Mouse (Mus musculus): Measurements from ENCODE around the gene Chl1.

DNA sequence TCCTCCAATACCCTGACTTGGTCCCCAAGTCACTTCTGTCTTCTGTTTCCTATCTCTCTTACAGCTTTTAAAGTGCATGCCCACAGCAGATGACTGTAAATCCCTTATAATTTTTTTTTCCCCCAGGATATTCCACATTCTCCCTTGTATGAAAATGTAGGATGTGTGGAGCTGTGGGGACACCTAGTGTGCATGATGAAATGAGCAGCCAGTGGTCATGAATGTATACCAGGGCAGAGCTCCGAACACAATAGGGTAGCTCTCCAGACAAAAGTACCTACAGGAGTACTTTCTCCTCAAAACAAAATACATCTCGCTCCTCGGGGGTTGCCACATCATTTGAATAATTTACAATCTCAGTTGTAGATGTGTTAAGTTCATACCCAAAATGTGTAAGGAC, 232.4 kb downstream of the Chl1 start:
- TF ChIP-seq POLR2A (IDR thresholded peaks at IDR 0.05; ENCODE audit: borderline replicate concordance, insufficient read depth, low read length) (no peak), CTCF (IDR thresholded peaks at IDR 0.05; ENCODE audit: borderline replicate concordance, insufficient read depth, low read depth, low read length) (no peak)

Data from cerebellum, adult 2 months (tissue).